Mouse (Mus musculus) embryonic facial prominence, embryonic 14.5 days (tissue): ENCODE measurements at regions not wholly inside any gene's neighbourhood (a gene's known extent, or its start where the extent isn't known, plus 50 kb on each side); places are given as distances from the start of the nearest gene placed in this dataset.

ENCODE experiments used
- ATAC-seq: fragments of 200-750 bp; cut with Nextera tagmentation; 2 replicates; pipeline ENCODE4 v1.8.0; 2017; ENCODE audit warnings: low read depth, moderate number of reproducible peaks, moderate TSS enrichment
- DNase-seq: peaks from one replicate; pipeline ENCODE4 v3.0.0-alpha.2; 2015; ENCODE audit warnings: low spot score
- H3K27ac ChIP-seq: fragments of 300-500 bp; sonication (generic); replicated peaks from 2 replicates; pipeline ENCODE4 v1.5.1; 2014; ENCODE audit warnings: low read depth, mild to moderate bottlenecking, low read length, moderate library complexity
- H3K27me3 ChIP-seq: fragments of 300-500 bp; sonication (generic); replicated peaks from 2 replicates; pipeline ENCODE4 v1.6.1; 2014; ENCODE audit warnings: low read length; ENCODE audit not compliant: control insufficient read depth, insufficient read depth
- H3K36me3 ChIP-seq: fragments of 300-500 bp; sonication (generic); 2 replicates; pipeline ENCODE4 v1.6.1; 2014; ENCODE audit warnings: low read length, mixed read lengths; ENCODE audit not compliant: control insufficient read depth, insufficient read depth
- H3K4me1 ChIP-seq: fragments of 300-500 bp; sonication (generic); 2 replicates; pipeline ENCODE4 v1.6.1; 2014; ENCODE audit warnings: antibody characterized with exemption, low read length; ENCODE audit not compliant: control insufficient read depth, insufficient read depth
- H3K4me2 ChIP-seq: fragments of 300-500 bp; sonication (generic); 2 replicates; pipeline ENCODE4 v1.6.1; 2014; ENCODE audit warnings: low read depth, mild to moderate bottlenecking, low read length, moderate library complexity, mixed read lengths
- H3K4me3 ChIP-seq: fragments of 300-500 bp; sonication (generic); 2 replicates; pipeline ENCODE4 v1.5.1; 2014; ENCODE audit warnings: low read depth, mild to moderate bottlenecking, low read length
- H3K9ac ChIP-seq: fragments of 300-500 bp; sonication (generic); 2 replicates; pipeline ENCODE4 v1.6.1; 2014; ENCODE audit warnings: low read depth, mild to moderate bottlenecking, low read length, moderate library complexity, mixed read lengths
- H3K9me3 ChIP-seq: fragments of 300-500 bp; sonication (generic); 2 replicates; pipeline ENCODE4 v1.6.1; 2016; ENCODE audit warnings: low read length; ENCODE audit not compliant: control insufficient read depth
- WGBS: fragments of 180-500 bp; shearing (Covaris S2); extraction: QIAGEN DNeasy Blood & Tissue Kit; methylation state at CpG from one replicate; pipeline ENCODE4 v1.1.7; 2014; 5-methylcytosine and 5-hydroxymethylcytosine counted together

DNA sequence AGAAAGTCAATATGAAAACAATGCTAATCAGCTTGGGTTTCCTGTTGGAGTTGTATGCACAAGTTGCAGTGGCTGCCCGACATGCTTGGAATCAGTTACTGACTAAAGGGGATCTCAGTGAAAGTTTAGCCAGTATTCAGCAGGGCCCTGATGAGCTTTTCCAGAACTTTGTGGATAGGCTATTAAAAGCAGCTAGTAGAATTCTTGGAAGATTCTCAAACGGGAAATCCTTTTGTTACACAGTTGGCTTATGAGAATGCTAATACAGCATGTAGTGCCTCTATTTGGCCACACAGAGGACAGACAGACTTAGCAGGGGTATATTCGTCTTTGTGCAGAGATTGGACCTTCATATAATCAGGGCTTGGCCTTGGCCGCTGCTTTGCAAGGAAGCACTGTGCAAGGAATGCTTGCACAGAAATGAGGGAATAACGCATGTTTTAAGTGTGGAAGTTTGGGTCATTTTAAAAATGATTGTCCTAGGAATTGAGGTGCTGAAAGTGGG is 113.3 kb downstream of the Trim52 start:
- Histone ChIP-seq H3K27ac (no peak overlapping the region), H3K9me3 (no peaks in the 10 kb centered on the region), H3K4me2 (no peak overlapping the region), H3K9ac (no peak overlapping the region), H3K4me1 (no peaks in the 10 kb centered on the region), H3K27me3 (no peaks in the 10 kb centered on the region), H3K36me3 (no peaks in the 10 kb centered on the region), H3K4me3 (no peak overlapping the region)
- peak; percentile 35 for DNase-seq
- WGBS: 72% methylated on average over 5 of the region's 5 CpGs
- no peak for ATAC-seq

DNA sequence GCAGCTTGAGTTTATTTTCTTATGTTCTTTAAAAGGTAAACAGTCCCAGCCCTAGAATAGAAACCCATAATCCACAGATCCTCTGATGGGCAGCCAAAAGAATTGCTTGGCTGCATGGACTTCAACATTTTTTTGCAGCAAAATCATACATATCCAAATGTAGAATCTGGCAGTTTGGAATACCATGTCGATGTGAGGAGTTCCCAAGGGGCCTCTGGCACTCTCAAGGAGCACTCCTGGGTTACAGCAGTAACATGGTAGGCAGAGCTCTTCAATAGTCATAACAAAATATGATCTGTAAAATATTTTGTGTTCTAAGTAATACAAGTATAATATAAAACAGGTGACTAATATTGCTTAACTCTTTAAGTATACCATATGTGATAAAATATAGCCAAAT is 119.4 kb downstream of the Trim52 start:
- no peaks in the 10 kb centered on the region for H3K36me3 ChIP-seq
- no peaks in the 10 kb centered on the region for H3K9me3 ChIP-seq
- WGBS: 31% methylated on average over 1 of the region's 1 CpGs
- H3K9ac ChIP-seq: no peak overlapping the region
- no peaks in the 10 kb centered on the region for H3K27me3 ChIP-seq
- no peak overlapping the region for H3K4me2 ChIP-seq
- DNase-seq (peak; percentile 86), ATAC-seq (no peak)
- H3K4me1 ChIP-seq: no peaks in the 10 kb centered on the region
- no peak overlapping the region for H3K4me3 ChIP-seq
- no peak overlapping the region for H3K27ac ChIP-seq

DNA sequence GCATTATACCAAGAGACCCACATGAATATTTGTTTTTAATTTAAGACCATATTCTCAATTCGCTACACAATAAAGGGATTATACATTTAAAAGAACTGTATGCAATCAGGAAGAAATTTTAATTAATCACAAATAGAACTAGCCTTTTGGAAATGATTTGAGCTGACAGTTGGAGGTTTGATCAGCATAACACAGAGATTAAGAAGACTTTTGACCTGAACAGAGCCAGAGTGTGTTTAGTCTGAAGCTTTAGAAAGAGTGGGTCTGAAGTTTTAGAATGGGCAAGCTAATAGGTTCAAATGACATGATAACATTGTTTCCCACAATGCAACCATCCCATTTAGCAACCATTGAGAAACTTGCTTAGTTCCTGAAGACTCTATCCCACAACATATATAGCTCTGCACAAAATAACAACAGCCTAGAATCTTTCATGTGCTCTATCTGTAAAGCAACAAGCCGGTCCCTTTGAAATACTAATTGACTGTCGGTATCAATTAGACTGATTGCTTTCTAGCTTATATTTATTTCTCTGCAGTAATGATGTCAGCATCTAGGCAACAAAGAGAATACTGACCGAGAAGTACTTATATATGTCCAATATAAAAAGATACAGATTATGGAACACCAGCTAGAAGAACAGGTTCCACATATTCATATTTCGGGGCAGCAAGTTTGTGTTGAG is 135.9 kb downstream of the Trim52 start:
- no peak overlapping the region for H3K27ac ChIP-seq
- no peak for DNase-seq
- 87% methylated on average over 5 of the region's 5 CpGs for WGBS
- no peaks in the 10 kb centered on the region for H3K9me3 ChIP-seq
- H3K27me3 ChIP-seq: no peaks in the 10 kb centered on the region
- H3K9ac ChIP-seq: no peak overlapping the region
- no peak overlapping the region for H3K4me2 ChIP-seq
- ATAC-seq: no peak
- no peak overlapping the region for H3K4me3 ChIP-seq
- no peaks in the 10 kb centered on the region for H3K4me1 ChIP-seq
- H3K36me3 ChIP-seq: no peaks in the 10 kb centered on the region

DNA sequence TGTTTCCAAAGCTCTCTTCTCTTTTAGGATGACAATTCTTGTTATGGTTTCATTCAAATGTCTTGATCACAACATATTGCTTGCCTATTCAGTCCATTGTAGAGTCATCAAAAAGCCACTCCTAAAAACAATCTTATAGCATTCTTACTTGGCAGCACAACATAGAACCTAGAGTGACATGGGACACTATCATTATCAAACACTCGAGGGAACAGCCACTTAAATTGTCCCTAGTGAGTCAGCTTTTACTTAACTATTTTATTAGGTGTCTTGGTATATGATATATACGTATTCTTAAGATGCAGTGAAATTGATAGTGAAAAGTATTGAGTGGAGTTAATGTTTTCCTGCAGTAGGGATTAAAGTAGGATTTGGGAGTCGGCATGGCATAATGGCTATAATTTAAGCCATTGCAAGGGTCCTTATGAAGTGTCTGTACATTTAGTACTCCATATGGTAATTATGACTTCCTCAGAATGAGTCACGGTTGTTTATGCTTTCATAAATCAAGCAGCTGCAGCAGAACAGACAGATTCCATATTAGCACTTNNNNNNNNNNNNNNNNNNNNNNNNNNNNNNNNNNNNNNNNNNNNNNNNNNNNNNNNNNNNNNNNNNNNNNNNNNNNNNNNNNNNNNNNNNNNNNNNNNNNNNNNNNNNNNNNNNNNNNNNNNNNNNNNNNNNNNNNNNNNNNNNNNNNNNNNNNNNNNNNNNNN is 153.6 kb downstream of the Trim52 start:
- H3K4me1 ChIP-seq: no peaks in the 10 kb centered on the region
- no peaks in the 10 kb centered on the region for H3K36me3 ChIP-seq
- no peak for ATAC-seq
- H3K9ac ChIP-seq: no peak overlapping the region
- H3K4me2 ChIP-seq: no peak overlapping the region
- peaks cover 5% of the 10 kb centered on the region; the same call in 1 of the 2 replicates for H3K9me3 ChIP-seq
- 34% methylated on average over 4 of the region's 4 CpGs for WGBS
- H3K27me3 ChIP-seq: no peaks in the 10 kb centered on the region
- no peak overlapping the region for H3K4me3 ChIP-seq
- H3K27ac ChIP-seq: no peak overlapping the region
- peak; percentile 39 for DNase-seq

DNA sequence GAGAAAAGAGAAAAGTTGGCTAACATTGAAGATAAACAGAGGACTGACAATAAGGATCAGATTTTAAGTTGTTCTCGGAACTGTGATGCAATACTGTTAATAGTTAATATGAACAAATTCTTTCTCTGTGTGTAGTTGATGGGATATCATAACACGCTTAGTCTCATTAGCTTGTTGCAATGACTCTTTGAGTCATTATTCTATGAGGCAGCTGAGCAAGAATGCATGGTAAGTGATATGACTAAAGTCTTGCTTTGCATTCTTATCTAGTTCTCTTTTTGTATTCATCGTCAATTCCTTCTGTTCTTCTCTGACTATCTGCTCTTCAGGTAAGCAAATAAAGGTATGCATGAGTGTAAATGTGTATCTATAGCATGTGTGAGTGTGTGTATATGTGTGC is 159.3 kb downstream of the Trim52 start:
- Histone ChIP-seq H3K27ac (no peak overlapping the region), H3K9ac (no peak overlapping the region), H3K4me3 (no peak overlapping the region), H3K27me3 (no peaks in the 10 kb centered on the region), H3K4me1 (peaks cover 17% of the 10 kb centered on the region), H3K36me3 (no peaks in the 10 kb centered on the region), H3K9me3 (no peaks in the 10 kb centered on the region), H3K4me2 (no peak overlapping the region)
- DNase-seq (no peak), ATAC-seq (no peak)
- 84% methylated on average over 3 of the region's 3 CpGs for WGBS

DNA sequence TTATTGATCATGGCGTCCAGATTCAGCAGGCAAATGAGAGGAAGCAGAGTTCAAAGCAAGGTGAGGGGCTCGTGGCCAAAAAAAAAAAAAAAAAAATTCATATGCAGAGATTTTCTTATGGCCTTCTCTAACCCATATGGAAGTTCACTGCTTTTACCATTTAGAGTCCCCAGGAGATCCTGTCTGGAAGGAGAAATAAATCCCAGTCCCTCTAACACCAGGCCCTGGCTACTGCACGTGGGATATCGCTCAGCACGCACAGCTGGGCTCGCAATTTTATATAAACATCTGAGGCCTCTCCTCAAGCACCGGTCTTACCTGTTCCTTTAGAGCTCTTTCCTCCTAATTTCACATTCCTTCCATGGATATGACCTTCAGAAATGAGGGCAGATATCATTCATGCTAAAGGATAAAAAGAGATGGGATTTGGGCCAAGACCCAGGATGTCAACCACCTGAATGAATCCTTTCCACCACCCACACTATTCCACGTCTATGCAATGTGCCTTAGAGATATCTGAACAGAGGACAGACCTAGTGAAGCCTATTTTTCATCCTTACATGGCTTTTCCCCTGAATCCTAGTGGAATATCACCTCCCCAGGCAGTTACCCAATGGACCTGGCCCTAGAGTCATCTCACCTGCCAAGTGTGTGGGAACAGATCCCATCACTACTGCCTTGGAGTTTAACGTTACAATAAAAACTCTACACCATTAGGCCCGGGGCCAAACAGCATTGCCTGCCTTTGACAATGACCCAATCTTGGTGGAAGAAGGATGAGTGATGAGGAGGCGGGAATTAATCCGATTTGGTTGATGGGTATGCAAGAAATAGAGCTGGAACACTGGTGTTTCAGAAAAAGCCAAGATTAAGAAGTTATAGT is 161.9 kb downstream of the Trim52 start:
- peaks cover 18% of the 10 kb centered on the region for H3K4me1 ChIP-seq
- no peak overlapping the region for H3K4me3 ChIP-seq
- no peak overlapping the region for H3K9ac ChIP-seq
- no peaks in the 10 kb centered on the region for H3K27me3 ChIP-seq
- 53% methylated on average over 12 of the region's 12 CpGs for WGBS
- no peak overlapping the region for H3K27ac ChIP-seq
- H3K36me3 ChIP-seq: no peaks in the 10 kb centered on the region
- no peaks in the 10 kb centered on the region for H3K9me3 ChIP-seq
- DNase-seq: peak; percentile 43
- ATAC-seq: peak; percentile 54
- no peak overlapping the region for H3K4me2 ChIP-seq

DNA sequence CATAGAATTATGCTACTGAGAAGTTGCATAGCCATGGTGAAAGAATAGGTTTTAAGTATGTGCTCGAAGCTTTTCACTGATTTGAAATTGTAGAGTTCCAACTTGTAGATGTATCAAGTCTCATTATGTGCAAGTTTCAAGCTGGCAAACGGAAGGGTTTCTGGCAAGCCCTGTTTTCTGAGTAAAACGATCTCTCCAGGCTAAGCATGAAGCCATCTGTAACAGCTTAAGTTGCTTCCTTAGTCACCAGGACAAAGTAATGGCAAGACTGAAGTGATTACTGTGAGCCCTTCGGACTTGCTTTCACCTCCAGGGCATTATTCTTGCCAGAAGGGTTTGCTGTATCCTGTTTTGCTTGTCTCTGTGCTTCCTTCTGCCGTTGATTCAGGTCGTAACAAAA is 163.7 kb downstream of the Trim52 start:
- peak overlapping the region; percentile 23; the same call in 1 of the 2 replicates for H3K4me2 ChIP-seq
- peak; percentile 80 for ATAC-seq
- H3K9ac ChIP-seq: no peak overlapping the region
- H3K4me1 ChIP-seq: peaks cover 18% of the 10 kb centered on the region
- DNase-seq: peak; percentile 89
- no peaks in the 10 kb centered on the region for H3K9me3 ChIP-seq
- no peak overlapping the region for H3K4me3 ChIP-seq
- no peaks in the 10 kb centered on the region for H3K36me3 ChIP-seq
- peak overlapping the region; percentile 67 for H3K27ac ChIP-seq
- WGBS: 10% methylated on average over 6 of the region's 6 CpGs
- no peaks in the 10 kb centered on the region for H3K27me3 ChIP-seq

DNA sequence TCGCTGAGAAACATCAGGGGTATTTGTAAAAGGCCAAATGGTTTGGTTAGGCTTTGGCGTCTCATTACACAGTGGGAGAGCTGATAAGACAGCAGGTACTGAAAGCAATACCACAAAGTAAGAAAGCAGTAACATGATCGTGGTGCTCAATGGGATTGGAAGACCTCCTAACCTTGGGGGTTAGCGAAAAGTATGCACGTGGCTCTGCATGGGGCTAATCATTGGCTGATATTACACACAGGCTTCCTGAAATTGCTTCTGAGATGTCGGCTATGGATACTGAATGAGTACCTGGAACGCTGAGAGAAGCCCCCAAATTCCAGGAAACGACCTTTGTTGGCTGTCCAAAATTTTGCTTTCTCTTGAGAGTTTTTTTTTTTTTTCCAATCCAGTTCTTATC is 207.6 kb downstream of the Trim52 start:
- Histone ChIP-seq H3K4me1 (peaks cover 8% of the 10 kb centered on the region), H3K4me2 (no peak overlapping the region), H3K4me3 (no peak overlapping the region), H3K36me3 (no peaks in the 10 kb centered on the region), H3K27me3 (no peaks in the 10 kb centered on the region), H3K27ac (0 out of 2 replicates have a peak overlapping the region, but pooled peaks have one; percentile 33), H3K9ac (no peak overlapping the region), H3K9me3 (no peaks in the 10 kb centered on the region)
- ATAC-seq (no peak), DNase-seq (peak; percentile 25)
- WGBS: 32% methylated on average over 8 of the region's 8 CpGs
